Mouse (Mus musculus) heart, adult 2 months (tissue): ENCODE results near the gene Grhpr.

Experiments
- CTCF ChIP-seq: fragments of 200-600 bp; IDR thresholded peaks from 2 replicates; pipeline ENCODE4 v1.8.1; 2022; ENCODE audit warnings: antibody characterized with exemption, mild to moderate bottlenecking, moderate library complexity
- EP300 ChIP-seq: fragments of 200-500 bp; IDR thresholded peaks from 2 replicates; pipeline ENCODE4 v1.6.1; 2011; ENCODE audit warnings: low read depth, low read length, control low read depth; ENCODE audit not compliant: insufficient read depth
- POLR2A ChIP-seq: fragments of 200-500 bp; IDR thresholded peaks from 2 replicates; pipeline ENCODE4 v1.6.1; 2011; ENCODE audit warnings: mild to moderate bottlenecking, low read depth, low read length, control low read depth; ENCODE audit not compliant: insufficient read depth

DNA sequence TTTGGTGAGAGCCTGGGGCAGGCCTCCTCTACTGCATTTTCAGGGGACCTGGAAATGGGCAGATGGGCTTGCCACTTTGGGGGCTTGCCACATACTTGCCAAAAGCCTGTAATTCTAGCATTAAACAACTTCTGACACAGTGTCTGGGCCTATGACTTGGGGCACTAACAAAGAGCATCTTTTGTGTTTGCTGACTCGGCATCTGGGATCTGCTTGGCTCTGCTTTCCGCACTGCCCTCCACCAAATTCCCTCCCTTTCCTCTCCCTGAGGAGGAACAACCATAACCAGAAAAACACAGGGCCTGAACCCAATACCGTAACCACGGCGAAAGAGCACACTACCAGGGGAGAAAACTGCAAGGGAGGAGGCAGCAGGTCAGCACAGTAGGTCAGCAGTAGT lies 9.4 kb downstream of the Grhpr start:
- TF ChIP-seq CTCF (no peak), POLR2A (no peak), EP300 (no peak)
